In genomic region chr1:152572755-152573469, GRCm38 (mm10) we compare ENCODE assay signal across 10 mouse cellular contexts.
DNase-seq lines count a peak whose midpoint lies in the region; ATAC-seq and TF ChIP-seq lines count a peak whose summit lies in the region.
"Had no signal": no experiment of that assay in that cellular context is flagged by ENCODE, and none has a peak within 500 bp of the region (broad histone marks: within the 10 kb centered on the region; RNA-seq: fewer than 3 reads in every experiment).

No protein-coding gene starts in this region.

- peaks cover 36% of the 10 kb centered on the region for H3K4me1 ChIP-seq in heart, embryonic 11.5 days (ENCODE audit: control insufficient read depth, insufficient read depth, low read length)
- peaks cover 45% of the 10 kb centered on the region for H3K4me1 ChIP-seq in lung, embryonic 16.5 days (replicated peaks; ENCODE audit: control insufficient read depth, insufficient read depth, low read length)
- H3K4me1 ChIP-seq in lung, adult 2 months (ENCODE audit: control insufficient read depth, insufficient read depth, low read length), result peaks cover 31% of the 10 kb centered on the region
- peaks cover 10% of the 10 kb centered on the region for H3K4me1 ChIP-seq in forebrain, postnatal 0 days (ENCODE audit: insufficient read depth)
- H3K4me1 ChIP-seq in midbrain, embryonic 15.5 days, result peaks cover 18% of the 10 kb centered on the region

- no peak overlapping the region for H3K9ac ChIP-seq in heart, embryonic 11.5 days (ENCODE audit: low read depth, low read length)
- H3K9ac ChIP-seq in lung, embryonic 16.5 days (ENCODE audit: low read length), result no peak overlapping the region
- H3K9ac ChIP-seq in forebrain, postnatal 0 days, result no peak overlapping the region
- no peak overlapping the region for H3K9ac ChIP-seq in midbrain, embryonic 15.5 days

- no peak for TF ChIP-seq CTCF in lung, adult 2 months (IDR thresholded peaks at IDR 0.05; ENCODE audit: insufficient read depth, low read length)
- TF ChIP-seq CTCF in forebrain, postnatal 0 days (IDR thresholded peaks at IDR 0.05; ENCODE audit: low read depth), result no peak

- no peak for ATAC-seq in heart, embryonic 11.5 days (replicated peaks; ENCODE audit: insufficient number of reproducible peaks, low FRiP score, low TSS enrichment)
- ATAC-seq in lung, embryonic 16.5 days (ENCODE audit: low read depth), result no peak
- no peak for ATAC-seq in forebrain, postnatal 0 days
- ATAC-seq in midbrain, embryonic 15.5 days (replicated peaks), result no peak; the same call in 1 of the 2 replicates
- ATAC-seq: hindbrain, postnatal 0 days had no signal

- no peak overlapping the region for H3K27ac ChIP-seq in heart, embryonic 11.5 days (ENCODE audit: low read depth, low read length)
- peak overlapping the region; percentile 7; the same call in 1 of the 2 replicates for H3K27ac ChIP-seq in lung, embryonic 16.5 days (ENCODE audit: low read length)
- peak overlapping the region; percentile 45 for H3K27ac ChIP-seq in forebrain, postnatal 0 days (ENCODE audit: low read depth, low read length)
- peak overlapping the region; percentile 51 for H3K27ac ChIP-seq in midbrain, embryonic 15.5 days
- H3K27ac ChIP-seq: hindbrain, postnatal 0 days had no signal

- WGBS in heart, embryonic 11.5 days (ENCODE audit: insufficient replicate concordance), result 35% methylated on average over 7 of the region's 7 CpGs
- 37% methylated on average over 7 of the region's 7 CpGs for WGBS in lung, embryonic 16.5 days
- 30% methylated on average over 7 of the region's 7 CpGs for WGBS in lung, adult 2 months
- WGBS in forebrain, postnatal 0 days, result 21% methylated on average over 7 of the region's 7 CpGs
- WGBS in midbrain, embryonic 15.5 days, result 12% methylated on average over 7 of the region's 7 CpGs

- H3K27me3 ChIP-seq in heart, embryonic 11.5 days (ENCODE audit: control insufficient read depth, insufficient read depth, low read length), result no peaks in the 10 kb centered on the region
- H3K27me3 ChIP-seq in lung, embryonic 16.5 days (ENCODE audit: control insufficient read depth, insufficient read depth, low read depth, low read length), result no peaks in the 10 kb centered on the region
- no peaks in the 10 kb centered on the region for H3K27me3 ChIP-seq in forebrain, postnatal 0 days (ENCODE audit: insufficient read depth, low read length)
- H3K27me3 ChIP-seq in midbrain, embryonic 15.5 days (replicated peaks), result 0 out of 2 replicates have a peak, but pooled peaks cover 3% of the 10 kb centered on the region
- H3K27me3 ChIP-seq: CH12.LX had no signal

- H3K4me2 ChIP-seq in heart, embryonic 11.5 days, result no peak overlapping the region
- no peak overlapping the region for H3K4me2 ChIP-seq in lung, embryonic 16.5 days (ENCODE audit: low read depth, low read length)
- no peak overlapping the region for H3K4me2 ChIP-seq in forebrain, postnatal 0 days (ENCODE audit: low read depth)
- H3K4me2 ChIP-seq in midbrain, embryonic 15.5 days, result 0 out of 2 replicates have a peak overlapping the region, but pooled peaks have one; percentile 10

- no peaks in the 10 kb centered on the region for H3K36me3 ChIP-seq in heart, embryonic 11.5 days (ENCODE audit: control insufficient read depth, insufficient read depth, low read length)
- H3K36me3 ChIP-seq in lung, embryonic 16.5 days (ENCODE audit: control insufficient read depth, insufficient read depth, low read length), result no peaks in the 10 kb centered on the region; the same call in 1 of the 2 replicates
- H3K36me3 ChIP-seq in forebrain, postnatal 0 days (ENCODE audit: insufficient read depth), result no peaks in the 10 kb centered on the region; the same call in 1 of the 2 replicates
- H3K36me3 ChIP-seq in midbrain, embryonic 15.5 days (replicated peaks), result no peaks in the 10 kb centered on the region

- no peak overlapping the region for H3K4me3 ChIP-seq in heart, embryonic 11.5 days (ENCODE audit: low read depth, low read length)
- no peak overlapping the region for H3K4me3 ChIP-seq in lung, embryonic 16.5 days (ENCODE audit: low read length)
- H3K4me3 ChIP-seq in lung, adult 2 months (replicated peaks; ENCODE audit: extremely low read depth, low read depth, low read length), result no peak overlapping the region
- no peak overlapping the region for H3K4me3 ChIP-seq in forebrain, postnatal 0 days (ENCODE audit: low read depth, low read length)
- H3K4me3 ChIP-seq in midbrain, embryonic 15.5 days, result no peak overlapping the region

- DNase-seq in heart, adult 11 months, result peak; percentile 95
- no peak for DNase-seq in lung, adult 2 months
- DNase-seq in forebrain, postnatal 0 days, result no peak
- no peak for DNase-seq in right cerebral cortex, postnatal 36 days (ENCODE audit: low spot score in 2 of 2)
- no peak for DNase-seq in c-Kit-positive CD71-positive TER-119-positive erythroid progenitor cells, embryonic 14.5 days (ENCODE audit: low spot score)

- no peaks in the 10 kb centered on the region for H3K9me3 ChIP-seq in heart, embryonic 11.5 days (replicated peaks; ENCODE audit: control insufficient read depth, low read length)
- H3K9me3 ChIP-seq in lung, embryonic 16.5 days (ENCODE audit: control insufficient read depth, low read length), result no peaks in the 10 kb centered on the region
- H3K9me3 ChIP-seq in forebrain, postnatal 0 days (ENCODE audit: low read length), result no peaks in the 10 kb centered on the region
- H3K9me3 ChIP-seq in midbrain, embryonic 15.5 days, result no peaks in the 10 kb centered on the region

- no peak for TF ChIP-seq POLR2A in lung, adult 2 months (IDR thresholded peaks at IDR 0.05; ENCODE audit: borderline replicate concordance, extremely low read depth, low read depth, low read length)
